Mouse (Mus musculus): ENCODE measurements at regions not wholly inside any gene's neighbourhood (a gene's known extent, or its start where the extent isn't known, plus 50 kb on each side); places are given as distances from the start of the nearest gene placed in this dataset.

DNA sequence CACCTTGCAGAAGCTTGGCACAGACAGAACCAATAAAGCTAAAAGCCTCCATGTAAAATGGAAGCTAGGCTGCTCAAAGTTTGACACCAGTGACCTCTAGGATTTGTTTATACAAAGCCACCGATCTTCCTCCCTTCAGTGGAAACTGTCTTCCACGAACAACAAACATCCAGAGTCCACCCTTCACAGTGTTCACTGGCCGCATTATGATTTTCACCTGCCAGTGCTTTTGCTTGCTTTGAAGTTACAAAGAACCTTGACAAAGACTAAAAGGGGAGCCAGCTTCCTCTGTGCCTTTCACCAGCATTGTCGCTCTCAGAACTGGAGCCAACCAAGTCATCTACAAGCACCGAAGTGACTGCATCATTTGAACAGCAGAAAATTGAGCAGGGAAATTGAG is 56.8 kb upstream of the Ghr start:
- no peaks in the 10 kb centered on the region for H3K36me3 ChIP-seq (ENCODE audit: control insufficient read depth, insufficient read depth, low read length, poor library complexity, severe bottlenecking)
- no peak for DNase-seq (ENCODE audit: low read depth, low spot score)
- no peaks in the 10 kb centered on the region for H3K27me3 ChIP-seq (ENCODE audit: control insufficient read depth, insufficient read depth, low read length, poor library complexity, severe bottlenecking)

All from splenic B cell, adult 2 months (primary cell).